Mouse (Mus musculus): ENCODE data around the gene Wwc1.

DNA sequence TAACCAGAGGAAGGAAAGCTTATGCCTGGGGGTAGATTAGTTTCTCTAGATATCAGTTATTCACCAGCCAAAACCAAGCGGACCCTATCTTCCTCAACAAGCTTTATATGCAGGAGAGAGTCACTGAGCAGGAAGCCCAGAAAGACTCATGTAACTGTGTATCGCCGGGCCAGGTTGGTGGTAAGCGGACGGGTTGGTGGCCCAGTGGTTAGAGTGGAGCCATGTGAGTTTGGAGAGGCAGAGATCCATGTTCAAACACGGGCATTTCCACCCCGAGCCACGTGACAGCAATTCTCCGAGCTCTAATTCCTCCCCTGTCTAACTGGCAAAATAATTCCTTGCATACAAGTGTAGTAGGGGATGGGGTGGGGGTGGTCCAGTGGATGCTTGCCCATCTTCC, 32.4 kb downstream of the Wwc1 start:
- no peak for TF ChIP-seq CTCF (IDR thresholded peaks at IDR 0.05; ENCODE audit: insufficient read depth, low read depth, low read length)
- no peak for TF ChIP-seq POLR2A (IDR thresholded peaks at IDR 0.05; ENCODE audit: insufficient read depth, low read depth, low read length)

All from olfactory bulb, adult 2 months (tissue).